Mouse (Mus musculus) lung, adult 2 months (tissue): Measurements from ENCODE around the gene Zfp668.

ENCODE experiments used
- CTCF ChIP-seq: fragments of 200-500 bp; IDR thresholded peaks from 2 replicates; pipeline ENCODE4 v1.5.1; 2011; ENCODE audit warnings: mild to moderate bottlenecking, low read length, control low read depth; ENCODE audit not compliant: insufficient read depth
- POLR2A ChIP-seq: fragments of 200-500 bp; IDR thresholded peaks from 2 replicates; pipeline ENCODE4 v1.6.1; 2011; ENCODE audit warnings: low read depth, mild to moderate bottlenecking, control low read depth, low read length, borderline replicate concordance; ENCODE audit errors: extremely low read depth

DNA sequence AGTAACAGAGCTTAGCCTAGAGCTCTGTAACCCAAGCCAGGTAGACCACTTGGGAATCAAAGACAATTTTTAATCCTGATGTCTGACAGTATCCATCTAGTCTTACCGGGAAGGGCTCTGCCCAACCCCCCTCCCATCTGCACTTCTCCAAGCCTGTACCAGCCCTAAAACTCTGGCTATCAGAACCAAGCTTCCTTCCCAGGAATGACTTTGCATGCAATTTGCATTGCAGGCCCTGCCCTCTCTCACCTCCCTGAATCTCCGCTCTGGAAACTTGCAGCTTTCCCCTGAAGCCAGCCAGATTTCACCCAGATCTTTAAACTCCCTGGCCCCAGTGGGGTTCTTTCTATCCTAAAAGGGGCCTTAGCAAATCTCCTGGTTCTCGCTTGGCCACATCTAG, 11.2 kb upstream of the Zfp668 start:
- TF ChIP-seq CTCF (no peak), POLR2A (no peak)
